Mouse (Mus musculus): ENCODE results near the gene Sypl2. TPM values are rescaled to one million over a fixed set of nuclear protein-coding genes. Genes with fewer than 3 reads are reported as not detected.
"Not testable (repeated sequence)": the region's sequence is repeated elsewhere in the genome, so short reads cannot be mapped to it uniquely, and the experiment has no call there.

Sypl2 gene
- 0.24 and 0.28 TPM in 2 replicates for polyA plus RNA-seq (2015; fragmentation: Nextera tagmentation; extraction: Ambion mirVana)

GRCm38 (mm10) chr3:108226558-108227350, at the start of gene Sypl2:
Gene Sypl2, minus strand, starts transcription at chr3:108226648.
- 5% methylated on average over 44 of the region's 44 CpGs for WGBS
- ATAC-seq = peak; percentile 73

DNA sequence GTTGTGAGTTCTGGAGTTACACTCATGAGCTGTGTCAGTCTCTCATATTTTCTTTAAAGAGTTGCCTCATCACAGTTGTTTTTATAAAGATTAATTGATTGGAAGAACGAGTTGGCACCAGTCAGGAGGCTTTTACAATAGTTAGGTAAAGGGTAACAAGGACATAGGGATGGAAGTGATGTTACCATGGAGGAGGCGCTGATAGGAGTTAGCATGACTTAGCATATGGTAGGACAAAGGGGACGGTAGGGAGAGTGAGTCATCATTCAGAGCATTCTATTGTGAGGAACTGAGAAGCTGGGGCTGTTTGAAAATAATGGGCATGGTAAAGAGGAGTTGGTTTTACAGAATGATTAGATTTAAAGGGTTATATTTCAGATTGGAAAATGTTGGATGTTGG, 32.9 kb upstream of the Sypl2 start:
- peaks cover 8% of the 10 kb centered on the region for H3K4me1 ChIP-seq (ENCODE audit: control insufficient read depth, insufficient read depth, low read length)
- WGBS = 71% methylated on average over 3 of the region's 3 CpGs
- no peaks in the 10 kb centered on the region for H3K27me3 ChIP-seq (replicated peaks; ENCODE audit: control insufficient read depth, insufficient read depth, low read length)
- H3K9me3 ChIP-seq (ENCODE audit: control insufficient read depth, low read length) = no peaks in the 10 kb centered on the region
- no peak overlapping the region for H3K27ac ChIP-seq (ENCODE audit: low read length)
- H3K36me3 ChIP-seq (ENCODE audit: control insufficient read depth, insufficient read depth, low read length) = 0 out of 2 replicates have a peak, but pooled peaks cover 7% of the 10 kb centered on the region
- no peak for ATAC-seq
- no peak overlapping the region for H3K4me3 ChIP-seq (ENCODE audit: low read length)
- no peak overlapping the region for H3K4me2 ChIP-seq (ENCODE audit: low read depth, low read length)
- H3K9ac ChIP-seq (ENCODE audit: low read depth, low read length) = no peak overlapping the region

More at GRCm38 (mm10) chr3:108226558-108227350, at the start of gene Sypl2:
- Histone ChIP-seq H3K9ac (ENCODE audit: low read depth, low read length) (peak within 1 kb of the TSS; percentile 65), H3K27me3 (replicated peaks; ENCODE audit: control insufficient read depth, insufficient read depth, low read length) (peaks cover 23% of the 10 kb centered on the region), H3K4me1 (ENCODE audit: control insufficient read depth, insufficient read depth, low read length) (peaks cover 11% of the 10 kb centered on the region), H3K27ac (ENCODE audit: low read length) (no peak within 1 kb of the TSS), H3K4me2 (ENCODE audit: low read depth, low read length) (peak within 1 kb of the TSS; percentile 93), H3K9me3 (ENCODE audit: control insufficient read depth, low read length) (no peaks in the 10 kb centered on the region), H3K4me3 (ENCODE audit: low read length) (peak within 1 kb of the TSS; percentile 57), H3K36me3 (ENCODE audit: control insufficient read depth, insufficient read depth, low read length) (no peaks in the 10 kb centered on the region)

DNA sequence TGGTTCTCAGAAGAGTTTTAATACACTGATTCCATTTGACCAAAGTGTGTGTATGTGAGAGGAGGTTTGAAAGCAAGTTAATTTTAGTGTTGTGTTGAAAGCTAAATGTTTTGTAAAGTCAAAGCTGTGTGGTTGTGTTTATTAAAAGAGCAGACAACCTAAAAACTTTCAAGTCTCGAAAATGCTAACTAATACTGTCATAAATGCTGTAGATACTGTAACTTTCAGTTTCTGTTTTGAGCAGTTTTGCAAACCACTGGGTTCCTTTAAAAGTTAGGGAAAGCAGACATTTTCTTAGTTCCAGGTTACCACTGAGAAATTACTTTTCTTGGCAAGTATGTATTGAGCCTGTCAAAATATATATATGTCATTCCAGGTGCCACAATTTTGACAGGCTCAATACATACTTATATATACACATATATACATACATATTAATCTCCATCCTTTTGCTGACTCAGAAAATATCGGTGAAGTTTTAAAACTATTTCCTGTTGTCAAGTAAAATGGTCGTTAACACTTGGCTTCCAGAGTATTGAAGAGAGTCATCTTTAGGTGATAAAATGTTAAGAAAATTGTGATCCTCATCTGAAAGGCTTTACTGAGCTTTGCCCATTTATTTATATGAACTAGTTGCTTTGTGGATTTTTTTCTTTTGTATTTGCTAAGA, 31.5 kb upstream of the Sypl2 start:
- 0 out of 2 replicates have a peak, but pooled peaks cover 4% of the 10 kb centered on the region for H3K36me3 ChIP-seq (ENCODE audit: control insufficient read depth, insufficient read depth, low read length)
- H3K4me2 ChIP-seq (ENCODE audit: low read depth, low read length) = peak overlapping the region; percentile 81
- peaks cover 8% of the 10 kb centered on the region for H3K4me1 ChIP-seq (ENCODE audit: control insufficient read depth, insufficient read depth, low read length)
- ATAC-seq = no peak
- H3K4me3 ChIP-seq (ENCODE audit: low read length) = peak overlapping the region; percentile 97
- no peaks in the 10 kb centered on the region for H3K27me3 ChIP-seq (replicated peaks; ENCODE audit: control insufficient read depth, insufficient read depth, low read length)
- H3K9ac ChIP-seq (ENCODE audit: low read depth, low read length) = peak overlapping the region; percentile 93
- no peak overlapping the region for H3K27ac ChIP-seq (ENCODE audit: low read length)
- WGBS = 67% methylated on average over 3 of the region's 3 CpGs
- H3K9me3 ChIP-seq (ENCODE audit: control insufficient read depth, low read length) = no peaks in the 10 kb centered on the region

DNA sequence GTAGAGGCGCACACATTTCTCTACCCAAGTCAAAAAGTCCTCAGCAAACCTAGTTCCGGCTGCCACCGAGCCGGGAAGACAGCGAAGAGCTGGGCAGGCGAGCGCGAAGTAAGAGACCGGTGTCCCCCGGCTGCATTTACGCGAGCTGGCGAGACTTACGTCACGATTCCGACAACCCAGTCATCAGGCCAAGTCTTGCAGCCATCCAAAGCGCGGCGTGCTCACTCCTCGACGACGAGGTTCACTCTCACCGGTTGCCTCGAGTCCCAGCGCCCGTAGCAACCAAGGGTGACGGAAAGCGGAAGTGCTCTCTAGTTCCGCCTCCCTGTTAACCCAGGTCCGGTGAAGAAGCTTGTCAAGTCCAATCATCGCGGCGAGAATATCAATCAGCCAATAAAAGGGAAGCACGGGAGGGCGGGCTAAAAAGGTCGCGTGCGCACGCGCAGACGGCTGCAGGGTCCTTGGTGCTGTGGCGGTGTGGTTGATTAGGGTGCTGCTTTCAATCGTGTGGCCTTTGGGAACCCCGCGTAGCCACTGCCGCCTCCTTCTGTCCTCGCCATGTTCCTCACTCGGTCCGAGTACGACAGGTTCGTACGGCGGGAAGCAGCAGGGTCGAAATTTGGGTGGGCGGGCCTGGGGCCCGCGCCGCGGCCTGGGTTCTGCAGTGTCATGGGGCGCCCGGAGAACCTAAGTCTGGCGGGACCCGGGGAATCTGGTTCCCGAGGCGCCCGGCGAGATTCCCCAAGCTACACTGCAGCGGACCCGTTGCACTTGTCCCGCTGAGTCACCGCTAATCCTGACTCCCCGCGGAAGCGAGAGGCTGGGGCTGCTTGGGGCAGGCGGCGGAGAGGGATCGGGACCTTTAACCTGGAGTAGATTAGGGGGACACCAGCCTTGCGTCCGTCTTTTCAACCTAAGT, 30.5 kb upstream of the Sypl2 start, which contains the start of gene Psma5:
Gene Psma5 (plus strand): TSS at position 208 of the 919 bp plus-strand sequence.
- Histone ChIP-seq H3K9me3 (ENCODE audit: control insufficient read depth, low read length) (no peaks in the 10 kb centered on the region), H3K4me1 (ENCODE audit: control insufficient read depth, insufficient read depth, low read length) (peaks cover 8% of the 10 kb centered on the region), H3K4me3 (ENCODE audit: low read length) (peak within 1 kb of the TSS; percentile 97), H3K4me2 (ENCODE audit: low read depth, low read length) (peak within 1 kb of the TSS; percentile 81), H3K27ac (ENCODE audit: low read length) (peak within 1 kb of the TSS; percentile 68), H3K36me3 (ENCODE audit: control insufficient read depth, insufficient read depth, low read length) (no peaks in the 10 kb centered on the region), H3K27me3 (replicated peaks; ENCODE audit: control insufficient read depth, insufficient read depth, low read length) (no peaks in the 10 kb centered on the region), H3K9ac (ENCODE audit: low read depth, low read length) (peak within 1 kb of the TSS; percentile 93)
- ATAC-seq = peak; percentile 99
- WGBS = under 1% methylated on average over 76 of the region's 79 CpGs

DNA sequence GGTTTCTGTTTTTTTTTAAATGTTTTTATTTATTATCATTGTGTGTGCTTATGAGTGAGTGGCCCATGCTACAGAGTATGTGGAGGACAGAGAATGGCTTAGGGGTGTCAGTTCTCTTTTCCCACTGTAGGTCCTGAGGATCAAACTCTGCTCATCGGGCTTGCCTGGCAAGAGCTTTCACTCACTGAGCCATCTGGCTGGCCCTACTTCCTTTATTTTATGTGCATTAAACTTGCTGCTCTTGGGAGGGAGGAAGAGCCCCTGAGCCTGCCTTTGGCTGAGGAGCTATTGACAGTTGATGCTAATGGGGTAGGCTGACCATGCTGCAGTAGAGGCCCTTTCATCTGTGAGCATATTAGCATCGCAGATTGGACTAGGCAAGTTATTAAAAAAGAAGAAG, 20.4 kb upstream of the Sypl2 start:
- no peaks in the 10 kb centered on the region for H3K36me3 ChIP-seq (ENCODE audit: control insufficient read depth, insufficient read depth, low read length)
- H3K4me3 ChIP-seq (ENCODE audit: low read length) = no peak overlapping the region
- H3K4me1 ChIP-seq (ENCODE audit: control insufficient read depth, insufficient read depth, low read length) = no peaks in the 10 kb centered on the region
- WGBS = 85% methylated on average over 2 of the region's 2 CpGs
- H3K4me2 ChIP-seq (ENCODE audit: low read depth, low read length) = no peak overlapping the region
- H3K27ac ChIP-seq (ENCODE audit: low read length) = no peak overlapping the region
- H3K9ac ChIP-seq (ENCODE audit: low read depth, low read length) = no peak overlapping the region
- ATAC-seq = no peak
- no peaks in the 10 kb centered on the region for H3K27me3 ChIP-seq (replicated peaks; ENCODE audit: control insufficient read depth, insufficient read depth, low read length)
- no peaks in the 10 kb centered on the region for H3K9me3 ChIP-seq (ENCODE audit: control insufficient read depth, low read length)

GRCm38 (mm10) chr3:108241243-108241839, 14.9 kb upstream of the Sypl2 start:
- 91% methylated on average over 3 of the region's 3 CpGs for WGBS
- no peak overlapping the region for H3K27ac ChIP-seq (ENCODE audit: low read length)
- no peak overlapping the region for H3K4me2 ChIP-seq (ENCODE audit: low read depth, low read length)
- no peak overlapping the region for H3K4me3 ChIP-seq (ENCODE audit: low read length)
- no peaks in the 10 kb centered on the region for H3K36me3 ChIP-seq (ENCODE audit: control insufficient read depth, insufficient read depth, low read length)
- H3K9me3 ChIP-seq (ENCODE audit: control insufficient read depth, low read length) = no peaks in the 10 kb centered on the region
- H3K27me3 ChIP-seq (replicated peaks; ENCODE audit: control insufficient read depth, insufficient read depth, low read length) = no peaks in the 10 kb centered on the region
- H3K9ac ChIP-seq (ENCODE audit: low read depth, low read length) = no peak overlapping the region
- ATAC-seq = no peak
- H3K4me1 ChIP-seq (ENCODE audit: control insufficient read depth, insufficient read depth, low read length) = no peaks in the 10 kb centered on the region

DNA sequence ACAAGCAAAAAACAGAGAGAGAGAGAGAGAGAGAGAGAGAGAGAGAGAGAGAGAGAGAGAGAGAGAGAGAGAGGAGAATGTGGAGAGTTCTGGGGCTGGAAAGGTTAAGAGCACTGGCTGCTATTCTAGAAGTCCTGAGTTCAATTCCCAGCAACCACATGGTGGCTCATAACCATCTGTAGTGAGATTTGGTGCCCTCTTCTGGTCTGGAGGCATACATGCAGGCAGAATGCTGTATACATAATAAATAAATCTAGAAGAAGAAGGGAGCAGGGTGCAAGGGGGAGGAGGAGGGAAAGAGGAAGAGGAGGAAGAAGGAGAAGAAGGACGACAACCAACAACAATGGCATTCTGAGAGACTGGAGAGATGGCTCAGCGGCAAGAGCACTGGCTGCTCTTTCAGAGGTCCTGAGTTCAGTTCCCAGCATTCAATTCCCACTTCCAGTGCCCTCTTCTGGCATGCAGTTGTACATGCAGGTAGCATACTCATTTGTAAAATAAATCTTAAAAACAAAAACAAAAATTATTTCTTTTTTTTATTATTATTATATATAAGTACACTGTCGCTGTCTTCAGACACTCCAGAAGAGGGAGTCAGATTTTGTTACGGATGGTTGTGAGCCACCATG, 11.1 kb upstream of the Sypl2 start:
- H3K4me3 ChIP-seq (ENCODE audit: low read length); H3K4me2 ChIP-seq (ENCODE audit: low read depth, low read length); H3K9me3 ChIP-seq (ENCODE audit: control insufficient read depth, low read length); ATAC-seq; H3K27ac ChIP-seq (ENCODE audit: low read length); H3K36me3 ChIP-seq (ENCODE audit: control insufficient read depth, insufficient read depth, low read length); H3K9ac ChIP-seq (ENCODE audit: low read depth, low read length); H3K4me1 ChIP-seq (ENCODE audit: control insufficient read depth, insufficient read depth, low read length); H3K27me3 ChIP-seq (replicated peaks; ENCODE audit: control insufficient read depth, insufficient read depth, low read length): not testable (repeated sequence)
- 87% methylated on average over 4 of the region's 4 CpGs for WGBS

- Histone ChIP-seq H3K9ac (ENCODE audit: low read depth, low read length) (no peak overlapping the region), H3K9me3 (ENCODE audit: control insufficient read depth, low read length) (no peaks in the 10 kb centered on the region), H3K4me1 (ENCODE audit: control insufficient read depth, insufficient read depth, low read length) (peaks cover under 1% of the 10 kb centered on the region; the same call in 1 of the 2 replicates), H3K27ac (ENCODE audit: low read length) (no peak overlapping the region), H3K36me3 (ENCODE audit: control insufficient read depth, insufficient read depth, low read length) (no peaks in the 10 kb centered on the region), H3K4me3 (ENCODE audit: low read length) (no peak overlapping the region), H3K4me2 (ENCODE audit: low read depth, low read length) (no peak overlapping the region), H3K27me3 (replicated peaks; ENCODE audit: control insufficient read depth, insufficient read depth, low read length) (peaks cover 9% of the 10 kb centered on the region)
- WGBS = 77% methylated on average over 4 of the region's 4 CpGs
- ATAC-seq = no peak
Measured at GRCm38 (mm10) chr3:108231646-108232045, 5.2 kb upstream of the Sypl2 start.
